7 mouse cellular contexts compared by ENCODE assay signal in genomic region chr10:44458534-44459315, GRCm38 (mm10).
A peak's percentile ranks its signal among the peaks of the same experiment; 100 is the strongest.
DNase-seq lines count a peak whose midpoint lies in the region; ATAC-seq and TF ChIP-seq lines count a peak whose summit lies in the region.

No protein-coding gene starts in this region.

- no peaks in the 10 kb centered on the region for H3K9me3 ChIP-seq in limb, embryonic 11.5 days (ENCODE audit: control insufficient read depth, low read length)
- H3K9me3 ChIP-seq in midbrain, embryonic 12.5 days, result no peaks in the 10 kb centered on the region

- H3K4me3 ChIP-seq in cortical plate, adult 2 months (ENCODE audit: insufficient read depth, low read length), result peak overlapping the region; percentile 37
- H3K4me3 ChIP-seq in limb, embryonic 11.5 days (ENCODE audit: low read depth, low read length), result peak overlapping the region; percentile 56
- peak overlapping the region; percentile 64 for H3K4me3 ChIP-seq in midbrain, embryonic 12.5 days
- peak overlapping the region; percentile 85 for H3K4me3 ChIP-seq in small intestine, adult 2 months (ENCODE audit: low read depth, low read length)

- under 1% methylated on average over 54 of the region's 54 CpGs for WGBS in limb, embryonic 11.5 days
- under 1% methylated on average over 54 of the region's 54 CpGs for WGBS in midbrain, embryonic 12.5 days
- 1% methylated on average over 54 of the region's 54 CpGs for WGBS in small intestine, adult 2 months

- no peaks in the 10 kb centered on the region for H3K4me1 ChIP-seq in cortical plate, adult 2 months (ENCODE audit: control insufficient read depth, insufficient read depth, low read length)
- no peaks in the 10 kb centered on the region for H3K4me1 ChIP-seq in limb, embryonic 11.5 days (ENCODE audit: control insufficient read depth, insufficient read depth, low read length)
- H3K4me1 ChIP-seq in midbrain, embryonic 12.5 days, result peaks cover 19% of the 10 kb centered on the region
- peaks cover 12% of the 10 kb centered on the region for H3K4me1 ChIP-seq in small intestine, adult 2 months (ENCODE audit: control insufficient read depth, insufficient read depth, insufficient read length, low read length)

- TF ChIP-seq POLR2A in cortical plate, adult 2 months (IDR thresholded peaks at IDR 0.05; ENCODE audit: extremely low read depth, insufficient read depth, low read length), result no peak
- TF ChIP-seq POLR2A in small intestine, adult 2 months (IDR thresholded peaks at IDR 0.05; ENCODE audit: low read depth, low read length), result peak; percentile 74

- DNase-seq in adrenal gland, adult 18-20 months (ENCODE audit: low spot score in 2 of 2), result peak; percentile 63 to 68
- peak; percentile 58 for DNase-seq in gastrocnemius, postnatal 10 days
- peak; percentile 71 for DNase-seq in limb, embryonic 11.5 days (ENCODE audit: low spot score)

- H3K9ac ChIP-seq in limb, embryonic 11.5 days (ENCODE audit: low read length), result peak overlapping the region; percentile 61
- H3K9ac ChIP-seq in midbrain, embryonic 12.5 days (replicated peaks), result peak overlapping the region; percentile 51; the same call in 1 of the 2 replicates

- peak; percentile 86 for ATAC-seq in inflammation-experienced regulatory T-cells, adult 6 months
- peak; percentile 74 for ATAC-seq in limb, embryonic 11.5 days (ENCODE audit: insufficient number of reproducible peaks, low FRiP score, low TSS enrichment, low read depth)
- peak; percentile 89 for ATAC-seq in midbrain, embryonic 12.5 days (ENCODE audit: low FRiP score, low read depth)

- no peaks in the 10 kb centered on the region; the same call in 1 of the 2 replicates for H3K27me3 ChIP-seq in limb, embryonic 11.5 days (ENCODE audit: control insufficient read depth, insufficient read depth, low read length)
- H3K27me3 ChIP-seq in midbrain, embryonic 12.5 days, result peaks cover 50% of the 10 kb centered on the region
- H3K27me3 ChIP-seq in small intestine, adult 2 months (ENCODE audit: control insufficient read depth, insufficient read depth, low read length), result no peaks in the 10 kb centered on the region

- peak overlapping the region; percentile 76; the same call in 1 of the 2 replicates for H3K27ac ChIP-seq in cortical plate, adult 2 months (ENCODE audit: insufficient read depth, low read length)
- H3K27ac ChIP-seq in limb, embryonic 11.5 days (replicated peaks; ENCODE audit: low read depth, low read length), result no peak overlapping the region
- H3K27ac ChIP-seq in midbrain, embryonic 12.5 days (replicated peaks), result no peak overlapping the region
- peak overlapping the region; percentile 67 for H3K27ac ChIP-seq in small intestine, adult 2 months (ENCODE audit: insufficient read depth, low read depth, low read length)

- no peak for TF ChIP-seq CTCF in cortical plate, adult 2 months (IDR thresholded peaks at IDR 0.05; ENCODE audit: extremely low read depth, insufficient read depth, low read length)
- peak; percentile 53 for TF ChIP-seq CTCF in small intestine, adult 2 months (IDR thresholded peaks at IDR 0.05; ENCODE audit: extremely low read depth, insufficient read length, insufficient replicate concordance, low read depth, low read length)

- H3K36me3 ChIP-seq in limb, embryonic 11.5 days (ENCODE audit: control insufficient read depth, insufficient read depth, low read length), result no peaks in the 10 kb centered on the region
- H3K36me3 ChIP-seq in midbrain, embryonic 12.5 days, result no peaks in the 10 kb centered on the region
- H3K36me3 ChIP-seq in small intestine, adult 2 months (ENCODE audit: control insufficient read depth, insufficient read depth, low read length), result no peaks in the 10 kb centered on the region

- H3K4me2 ChIP-seq in limb, embryonic 11.5 days (ENCODE audit: low read depth, severe bottlenecking), result peak overlapping the region; percentile 92
- H3K4me2 ChIP-seq in midbrain, embryonic 12.5 days (replicated peaks), result peak overlapping the region; percentile 90

Comparison
In these comparisons a context has a peak if more than half of its experiments do, and no peak if none do; other contexts are left out.
1. H3K27ac ChIP-seq: peak in cortical plate, adult 2 months (single experiment) and small intestine, adult 2 months (single experiment); none in limb, embryonic 11.5 days (single experiment) and midbrain, embryonic 12.5 days (single experiment).
2. Peak in every context shown above with its lines, with median percentiles within 50 percentile points of each other: DNase-seq, H3K4me3 ChIP-seq and ATAC-seq.